Mouse (Mus musculus) erythroblast, embryonic 14.5 days (primary cell): ENCODE results near the gene Olfr286.

Source experiments
- GATA1 ChIP-seq: IDR thresholded peaks from 2 replicates; pipeline ENCODE4 v1.6.1; 2012; ENCODE audit warnings: low read length, inconsistent platforms, mixed read lengths
- TAL1 ChIP-seq: IDR thresholded peaks from 3 replicates; pipeline ENCODE4 v1.6.1; 2012; ENCODE audit warnings: low read length, inconsistent platforms, mixed read lengths

DNA sequence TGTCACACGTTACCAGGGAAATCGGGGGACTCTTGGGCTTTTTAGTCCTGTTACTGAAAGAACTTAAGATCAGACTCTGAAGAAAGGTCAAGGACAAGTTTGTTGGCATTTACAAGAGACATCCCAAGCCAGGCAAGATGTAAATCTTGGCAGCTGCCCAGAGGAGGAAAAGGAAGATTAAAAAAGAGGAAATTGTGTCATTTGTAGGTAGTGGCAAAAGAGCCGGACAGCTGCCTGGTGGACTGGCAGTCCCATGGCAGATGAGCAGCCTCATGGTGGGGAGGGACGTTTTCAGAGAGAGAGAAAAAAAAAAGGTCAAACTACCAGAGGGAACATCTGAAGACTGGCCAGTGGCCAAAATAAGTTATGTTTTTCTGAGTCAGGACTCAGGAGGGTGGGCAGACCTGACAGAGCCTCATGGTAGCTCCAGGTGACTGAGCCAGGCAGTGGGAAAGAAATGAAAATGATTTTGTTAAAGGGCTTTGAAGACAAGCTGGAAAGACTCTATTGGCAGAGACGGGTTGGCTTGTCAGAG, 20.8 kb downstream of the Olfr286 start:
- TF ChIP-seq GATA1 (no peak), TAL1 (no peak)
